Mouse (Mus musculus) 3T3-L1 (cell line): ENCODE data around the gene Elof1.

Experiments
- DNase-seq: peaks from one replicate; pipeline ENCODE4 v3.0.0-alpha.2; 2015; ENCODE audit warnings: low read depth, low spot score

The Elof1 gene

DNA sequence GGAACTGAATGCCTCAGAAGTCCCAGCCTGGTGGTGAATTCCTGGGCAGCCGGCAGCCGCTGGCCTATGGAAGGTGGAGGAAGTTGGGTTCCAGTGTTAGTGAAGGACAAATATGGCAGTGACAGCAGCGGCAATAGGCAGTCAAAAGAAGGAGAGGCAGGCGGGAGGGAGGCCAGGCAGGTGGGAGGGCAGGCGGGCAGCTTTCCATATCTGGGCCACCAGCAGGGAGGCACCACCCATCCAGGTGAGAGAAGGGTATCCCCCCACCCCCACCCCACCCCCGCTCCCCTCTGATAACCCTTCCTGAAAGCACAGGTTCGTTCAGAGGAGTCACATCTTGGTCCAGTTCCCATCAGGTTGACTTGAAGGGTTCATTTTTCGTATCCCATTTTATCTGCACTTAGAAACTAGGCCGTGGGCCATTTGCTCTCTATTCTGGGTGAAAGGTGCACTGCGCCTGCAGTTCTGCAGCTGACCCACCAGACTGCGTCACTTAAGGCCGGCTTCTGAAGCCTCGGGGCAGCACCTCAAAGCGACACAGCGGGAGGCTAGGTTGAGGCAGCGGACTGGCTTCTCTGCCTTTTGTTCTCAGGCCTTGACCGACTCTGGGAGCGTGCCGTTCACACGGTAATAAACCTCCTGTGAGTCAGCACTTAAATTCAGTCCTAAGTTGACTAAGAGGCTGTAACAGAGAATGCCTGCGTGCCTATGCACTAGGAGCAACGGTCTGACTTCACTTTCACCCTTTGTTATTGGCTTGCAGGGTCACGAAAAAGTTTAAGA, 20.0 kb upstream of the Elof1 start:
- DNase-seq, result no peak

DNA sequence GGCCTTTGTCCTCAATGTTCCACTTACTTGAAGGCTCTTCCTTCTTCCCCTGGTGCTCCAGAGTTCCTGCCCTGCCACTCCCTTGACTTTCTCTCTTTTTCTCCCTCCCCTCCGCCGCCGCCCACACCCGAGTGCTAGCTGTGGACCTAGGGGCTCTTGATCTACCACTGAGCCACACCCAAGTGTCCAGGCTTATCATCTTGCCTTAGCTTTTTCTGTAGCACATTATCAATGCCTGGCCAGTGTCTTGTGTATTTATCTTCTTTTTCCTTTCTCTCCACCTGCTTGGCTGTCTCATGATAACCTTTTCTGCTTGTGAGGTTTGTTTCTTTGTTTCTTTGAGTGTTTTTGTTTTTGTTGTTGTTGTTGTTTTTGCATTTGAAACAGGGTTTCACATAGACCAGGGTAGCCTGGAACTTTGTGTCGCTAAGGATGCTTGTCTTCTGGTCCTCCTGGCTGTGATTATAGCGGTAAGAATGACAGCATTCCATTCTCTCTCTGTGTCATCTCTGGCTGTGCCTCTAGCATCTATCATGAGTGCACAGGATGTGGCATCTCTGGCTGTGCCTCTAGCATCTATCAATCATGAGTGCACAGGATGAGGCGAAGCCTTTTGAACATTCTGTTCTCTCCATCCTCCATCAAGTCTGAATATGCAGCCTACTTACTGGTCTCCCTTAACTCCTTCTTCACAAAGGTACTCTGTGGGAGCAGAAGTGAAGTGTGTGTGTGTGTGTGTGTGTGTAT, 18.8 kb upstream of the Elof1 start, which contains the start of gene Acp5:
TSS of gene Acp5 (minus strand) at position 68 of the 747 bp plus-strand sequence.
- DNase-seq, result no peak

GRCm38 (mm10) chr9:22134988-22135643, 18.1 kb upstream of the Elof1 start:
- DNase-seq, result no peak

DNA sequence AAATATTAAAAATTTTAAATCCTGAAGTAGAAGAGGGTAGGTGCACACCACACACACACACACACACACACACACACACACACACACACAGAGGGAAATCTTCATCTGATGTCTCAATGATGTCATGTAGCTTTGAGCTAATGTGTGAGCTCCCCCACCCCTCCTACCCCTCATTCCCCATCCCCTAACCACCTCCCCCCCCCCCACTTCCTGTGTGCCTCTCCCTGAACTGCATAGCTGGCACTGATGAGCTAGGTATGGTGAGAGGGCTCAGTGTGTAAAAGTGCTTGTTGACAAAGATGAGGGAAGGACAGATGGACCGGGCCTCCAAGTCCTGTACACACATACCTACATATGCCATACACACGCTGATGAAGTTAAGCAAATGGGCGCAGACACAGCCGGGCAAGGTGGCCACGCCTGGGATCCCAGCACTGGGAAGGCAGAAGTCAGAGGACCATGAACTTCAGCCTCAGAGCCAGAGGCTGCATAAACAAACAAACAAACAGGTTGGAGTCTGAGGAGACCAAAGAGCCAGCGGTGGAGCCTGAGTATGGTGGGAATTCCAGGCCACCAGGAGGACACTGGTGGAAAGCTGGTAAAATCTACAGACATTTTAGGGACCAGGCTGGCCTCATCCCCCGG, 17.4 kb upstream of the Elof1 start:
- DNase-seq, result no peak

DNA sequence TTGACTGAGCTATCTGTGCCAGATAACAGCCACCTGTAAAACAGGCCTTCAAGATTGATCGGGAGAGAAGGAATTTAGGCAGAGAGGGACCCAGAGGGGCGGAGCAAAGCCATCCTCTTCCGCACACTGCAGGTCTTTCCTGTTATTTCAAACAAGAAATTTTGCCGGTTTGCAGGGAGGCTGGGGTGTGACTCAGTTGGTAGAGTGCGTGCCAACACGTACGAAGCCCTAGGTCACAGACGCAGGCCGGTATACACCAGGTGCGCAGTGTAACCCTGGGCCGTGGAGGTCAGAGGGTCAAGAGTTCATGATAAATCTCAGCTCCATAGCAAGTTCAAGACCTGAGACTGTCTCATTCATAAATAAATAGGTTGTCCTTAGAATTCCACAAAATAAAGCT, 15.2 kb upstream of the Elof1 start:
- no peak for DNase-seq

- DNase-seq, result no peak
These were observed 14.4 kb upstream of the Elof1 start for GRCm38 (mm10) chr9:22131226-22131981.

DNA sequence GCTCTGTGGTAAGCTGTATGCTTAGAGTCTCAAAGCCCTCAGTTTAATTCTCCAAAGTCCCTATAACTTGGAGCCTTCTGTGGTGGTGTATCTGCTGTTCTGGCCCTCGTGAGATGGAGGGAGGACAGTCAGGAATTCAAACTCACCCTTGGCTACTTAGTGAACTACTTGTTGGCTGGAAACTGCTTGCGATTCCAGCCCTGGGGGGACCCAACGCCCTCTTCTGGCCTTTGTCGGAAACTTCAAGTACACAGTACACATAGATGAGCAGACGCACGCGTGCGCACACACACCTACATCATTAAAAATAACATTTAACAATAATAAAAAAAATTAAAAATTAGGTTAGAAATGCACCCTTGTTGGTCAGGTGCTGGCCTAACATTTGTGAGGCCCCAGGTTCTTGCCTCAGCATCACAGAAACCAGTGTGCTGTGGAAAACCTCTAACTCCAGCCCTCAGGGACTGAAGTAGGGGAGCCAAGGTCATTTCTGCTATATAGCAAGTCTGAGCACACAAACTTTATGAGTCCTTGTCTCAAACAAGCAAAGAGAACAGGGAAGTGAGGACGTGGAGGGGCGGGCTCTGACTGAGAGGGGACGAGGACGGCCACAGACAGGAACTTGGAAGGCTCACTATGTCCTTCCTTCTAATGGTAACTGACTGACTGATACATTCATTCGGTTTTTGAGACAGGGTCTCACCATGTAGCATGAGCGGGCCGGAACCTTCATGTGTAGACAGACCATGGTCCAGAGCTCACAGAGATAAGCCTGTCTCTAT, 8.5 kb upstream of the Elof1 start:
- DNase-seq, result no peak

- no peak for DNase-seq
These were observed 7.2 kb upstream of the Elof1 start for GRCm38 (mm10) chr9:22124169-22124568.

- no peak for DNase-seq
These were observed 6.2 kb upstream of the Elof1 start for GRCm38 (mm10) chr9:22123069-22123609.

DNA sequence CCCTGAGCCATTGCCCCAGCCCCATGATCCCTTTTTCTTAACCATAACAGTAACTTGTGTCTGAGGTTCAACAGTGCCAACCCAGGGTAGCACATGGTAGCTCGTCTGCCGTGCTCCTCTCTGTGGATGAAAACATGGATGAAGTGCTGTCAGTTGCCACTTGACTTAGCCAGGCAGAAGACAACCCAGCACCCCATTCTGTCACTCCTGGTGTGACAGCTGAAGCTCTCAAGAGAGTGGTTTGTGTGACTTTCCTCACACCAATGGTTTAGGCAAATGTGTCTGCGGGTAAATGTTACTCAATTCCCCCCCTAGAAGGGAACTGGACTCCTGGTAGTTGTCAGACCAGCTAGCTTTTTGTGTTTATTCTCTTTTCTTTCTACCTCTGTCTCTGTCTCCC, 5.0 kb upstream of the Elof1 start:
- no peak for DNase-seq

GRCm38 (mm10) chr9:22121545-22121944, 4.6 kb upstream of the Elof1 start:
- no peak for DNase-seq

DNA sequence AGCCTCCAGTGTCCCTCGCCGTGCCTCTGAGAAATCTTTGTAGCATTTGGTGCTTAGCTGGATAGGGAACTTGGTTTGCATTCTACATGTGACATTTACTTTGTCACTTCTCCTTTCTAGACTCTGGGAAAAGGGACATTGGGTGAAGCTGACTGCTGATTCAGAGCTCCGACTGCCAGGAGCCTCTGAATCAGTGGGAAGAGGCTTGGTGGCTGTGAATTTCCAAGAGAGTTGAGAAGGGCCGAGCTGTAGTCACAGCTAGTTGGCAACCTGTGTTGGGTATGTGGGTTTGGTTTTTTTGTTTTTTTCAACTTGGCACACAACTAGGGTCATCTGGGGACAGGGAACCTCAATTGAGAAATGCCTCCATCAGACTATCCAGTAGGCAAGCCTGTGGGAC, 2.6 kb upstream of the Elof1 start:
- no peak for DNase-seq

GRCm38 (mm10) chr9:22117754-22118456, 933 bp upstream of the Elof1 start:
- DNase-seq, result peak; percentile 78

- DNase-seq, result peak; percentile 23
These were observed 886 bp downstream of the Elof1 start for GRCm38 (mm10) chr9:22116086-22116485.

GRCm38 (mm10) chr9:22115635-22116034, 1.3 kb downstream of the Elof1 start:
- no peak for DNase-seq

DNA sequence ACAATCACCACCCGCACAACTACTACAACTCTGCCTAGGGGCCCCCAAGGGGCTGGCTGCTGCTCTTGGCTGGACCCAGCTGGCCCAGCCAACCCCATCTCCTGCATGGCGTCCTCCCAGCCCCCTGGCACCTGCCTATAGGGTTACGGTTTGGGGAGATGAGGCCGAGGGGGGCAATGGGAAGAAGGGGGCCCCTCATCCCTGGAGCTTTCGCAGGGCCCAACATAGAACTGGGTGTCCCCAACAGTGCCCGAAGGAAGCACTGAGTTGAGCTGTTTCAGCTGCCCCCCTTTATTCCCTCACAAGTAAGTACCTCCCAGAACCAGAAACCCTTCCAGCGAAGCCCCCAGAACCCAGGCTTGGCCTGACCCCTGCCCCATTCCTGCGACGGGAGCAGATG, 8.8 kb downstream of the Elof1 start:
- DNase-seq, result no peak

GRCm38 (mm10) chr9:22099922-22100321, 17.1 kb downstream of the Elof1 start:
- no peak for DNase-seq

DNA sequence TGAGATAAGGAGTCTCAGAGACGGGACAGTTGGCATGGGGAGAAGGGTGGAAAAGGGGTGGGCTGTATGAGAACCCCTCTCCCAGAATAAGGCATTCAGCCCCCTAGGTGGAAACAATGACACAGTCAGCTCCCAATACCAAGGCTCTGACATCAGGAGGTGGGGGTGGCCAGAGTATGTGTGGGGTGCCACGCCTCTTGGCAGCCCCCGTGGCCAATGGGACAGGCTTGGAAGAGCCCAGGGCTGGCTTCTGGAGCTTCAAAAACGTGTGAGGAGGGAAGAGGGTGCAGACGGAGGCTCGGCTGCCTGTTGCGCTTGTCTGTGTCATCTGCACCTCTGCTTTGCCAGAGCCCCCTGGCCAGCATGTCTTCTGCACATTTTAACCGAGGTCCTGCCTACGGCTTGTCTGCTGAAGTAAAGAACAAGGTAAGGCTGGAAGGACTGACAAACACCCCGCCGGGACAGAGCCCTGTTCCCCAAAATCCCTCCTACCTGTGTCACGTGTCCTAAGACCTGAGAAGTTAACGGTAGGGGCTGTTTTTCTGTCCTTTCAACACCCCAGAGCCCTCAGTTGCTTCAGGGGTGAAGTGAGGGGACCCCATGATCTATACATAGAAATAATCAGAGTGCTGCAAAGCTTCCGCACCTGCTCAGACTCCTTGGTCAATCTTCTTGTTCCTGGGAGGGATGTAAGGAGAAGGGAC, 17.8 kb downstream of the Elof1 start, which contains the start of gene Cnn1:
TSS of gene Cnn1 (plus strand) at position 224 of the 704 bp plus-strand sequence.
- no peak for DNase-seq

DNA sequence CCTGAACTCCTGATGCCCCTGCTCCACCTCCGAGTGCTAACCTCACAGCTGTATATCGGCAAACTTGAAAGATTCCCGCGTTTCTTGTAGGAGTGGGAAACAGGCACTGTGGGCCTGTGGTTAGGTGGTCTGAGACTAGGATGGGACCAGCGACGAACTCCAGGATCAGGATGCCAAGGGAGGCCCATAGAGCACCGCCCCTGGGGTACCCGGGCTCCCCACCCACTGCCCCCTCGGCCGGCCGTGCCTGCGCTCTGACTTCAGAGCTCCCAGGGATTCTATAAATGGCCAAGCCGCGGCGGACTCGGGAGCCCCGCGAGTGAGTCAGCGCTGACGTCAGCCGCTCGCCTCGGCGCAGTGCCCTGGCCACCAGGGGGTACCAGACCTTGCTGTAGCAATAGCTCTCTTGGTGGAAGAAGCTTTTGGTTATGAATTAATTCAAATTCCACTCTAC, 21.1 kb downstream of the Elof1 start:
- DNase-seq, result peak; percentile 48
